Mouse (Mus musculus) right cerebral cortex, postnatal 4 days (tissue): Measurements from ENCODE around the gene Wdr53.
"Not testable (repeated sequence)": the region's sequence is repeated elsewhere in the genome, so short reads cannot be mapped to it uniquely, and the experiment has no call there.

Source experiments
- DNase-seq: peaks from one replicate; pipeline ENCODE4 v3.0.0-alpha.2; 2022

Wdr53 gene

DNA sequence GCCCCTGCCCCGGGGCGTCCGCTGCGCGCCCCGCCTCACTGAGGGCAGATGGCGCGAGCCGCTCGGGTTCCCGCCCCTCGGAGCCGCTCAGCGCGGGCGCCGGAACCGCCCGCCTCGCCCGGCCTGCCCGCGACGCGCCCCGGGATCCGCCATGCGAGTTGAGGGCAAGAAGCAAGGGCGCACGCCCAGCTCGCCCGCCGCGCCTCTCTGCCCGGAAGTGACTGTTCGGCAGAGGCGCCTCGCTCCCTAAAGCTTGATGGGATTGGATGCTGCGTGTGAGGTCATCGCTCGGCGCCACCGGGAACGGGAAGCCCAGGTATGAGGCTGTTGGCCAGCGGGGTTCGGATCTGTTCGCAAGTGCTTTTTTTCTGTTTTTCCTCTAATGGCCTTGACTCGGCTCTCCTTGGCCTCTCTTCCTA lies at the start of gene Wdr53, which contains the start of gene Fbxo45:
Gene Wdr53, plus strand, starts transcription at position 276 of the 419 bp plus-strand sequence.
Gene Fbxo45, minus strand, starts transcription at position 207 of the 419 bp plus-strand sequence.
- DNase-seq: peak; percentile 96

- DNase-seq: no peak
These were observed 46.6 kb upstream of the Wdr53 start for GRCm38 (mm10) chr16:32200256-32201003.

- no peak for DNase-seq
These were observed 46.1 kb upstream of the Wdr53 start for GRCm38 (mm10) chr16:32201004-32201325.

DNA sequence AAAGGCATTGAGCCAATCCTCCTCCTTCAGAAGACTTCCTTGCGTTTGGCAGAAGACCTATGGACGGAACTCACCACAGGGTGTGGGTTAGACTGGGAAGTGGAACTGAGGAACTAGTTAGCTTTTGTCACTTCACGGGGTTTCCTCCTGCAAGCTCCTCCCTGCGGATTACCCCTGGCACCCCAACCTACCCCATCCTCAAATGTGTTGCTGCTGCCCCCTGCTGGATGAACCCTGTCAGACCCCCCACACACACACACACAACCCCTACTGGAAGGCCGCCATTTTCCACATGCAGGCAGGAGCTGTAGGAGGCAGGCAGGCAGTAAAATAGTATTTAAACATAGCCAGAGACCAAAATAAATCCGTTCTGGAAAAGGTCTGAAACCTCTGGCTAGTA lies 44.3 kb upstream of the Wdr53 start:
- DNase-seq: peak; percentile 32

DNA sequence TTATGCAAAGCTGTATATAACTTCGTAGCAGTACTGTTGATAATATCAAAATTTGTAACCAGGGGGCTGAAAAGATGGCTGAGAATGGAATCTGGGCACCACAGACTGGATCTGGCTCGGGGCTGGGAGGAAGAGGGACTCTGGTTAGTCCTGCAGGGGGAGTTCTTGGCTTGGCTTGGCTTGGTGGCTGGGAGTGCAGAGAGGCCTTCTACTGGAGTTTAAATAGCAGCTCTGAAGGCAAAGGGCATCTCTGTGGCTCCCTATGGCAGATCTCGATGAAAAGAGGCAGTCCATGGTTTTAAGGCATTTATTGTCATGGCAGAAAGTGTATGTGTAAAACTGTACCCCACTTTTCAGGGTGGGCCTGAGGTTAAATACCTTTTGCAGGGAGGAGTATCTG lies 42.1 kb upstream of the Wdr53 start:
- DNase-seq: no peak

DNA sequence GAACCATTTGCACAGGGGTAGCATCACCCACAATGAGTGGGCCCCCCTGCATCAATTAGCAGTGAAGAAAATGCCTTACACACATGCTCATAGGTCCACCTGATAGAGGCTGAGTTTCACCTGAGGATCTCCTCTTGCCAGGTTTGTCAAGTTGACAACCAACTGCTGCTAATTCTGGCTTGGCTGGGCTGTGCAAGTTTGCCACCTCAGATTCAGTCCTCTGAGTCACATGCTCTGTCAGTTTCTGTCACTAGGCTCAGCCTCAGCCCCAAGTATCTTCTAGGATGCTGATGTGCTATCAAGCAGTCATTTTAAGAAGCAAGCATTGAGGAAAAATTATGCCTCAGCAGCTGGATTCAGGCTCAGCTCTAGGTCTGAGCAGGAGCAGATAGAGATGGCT lies 32.9 kb upstream of the Wdr53 start:
- DNase-seq: no peak

DNA sequence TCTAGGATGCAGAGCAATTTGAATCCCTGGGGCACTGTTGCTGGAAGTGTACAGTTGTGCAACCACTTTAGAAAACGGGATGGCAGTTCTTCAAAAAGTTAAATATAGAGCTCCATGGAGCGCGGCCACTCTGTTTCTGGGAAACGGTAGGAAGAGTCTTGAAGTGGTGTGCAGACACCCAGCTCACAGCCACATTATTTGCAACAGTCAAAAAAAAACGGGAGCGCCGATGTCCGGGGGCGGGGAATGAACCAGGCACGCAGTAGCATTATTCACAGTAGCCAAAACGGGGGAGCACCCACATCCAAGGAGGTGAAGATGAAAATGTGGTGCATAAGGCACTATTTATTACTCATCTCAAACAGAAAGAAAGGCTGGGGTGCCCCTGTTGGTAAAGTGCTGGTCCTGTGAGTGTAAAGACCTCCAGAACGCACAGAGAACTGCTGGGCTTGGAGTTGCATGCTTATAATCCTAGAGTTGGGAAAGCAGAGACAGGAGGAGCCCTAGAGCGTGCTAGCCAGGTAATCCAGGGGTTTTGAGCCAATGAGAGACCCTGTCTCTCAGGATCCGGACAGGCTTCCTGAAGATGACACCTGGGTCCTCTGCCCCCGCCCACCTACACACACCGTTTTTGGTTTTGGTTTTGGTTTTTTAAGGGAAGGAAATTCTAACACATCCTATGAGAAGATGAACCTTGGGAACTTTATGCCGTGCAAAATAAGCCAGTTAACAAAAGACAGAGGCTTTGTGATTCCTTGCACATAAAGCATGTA lies 32.0 kb upstream of the Wdr53 start:
- no peak for DNase-seq

DNA sequence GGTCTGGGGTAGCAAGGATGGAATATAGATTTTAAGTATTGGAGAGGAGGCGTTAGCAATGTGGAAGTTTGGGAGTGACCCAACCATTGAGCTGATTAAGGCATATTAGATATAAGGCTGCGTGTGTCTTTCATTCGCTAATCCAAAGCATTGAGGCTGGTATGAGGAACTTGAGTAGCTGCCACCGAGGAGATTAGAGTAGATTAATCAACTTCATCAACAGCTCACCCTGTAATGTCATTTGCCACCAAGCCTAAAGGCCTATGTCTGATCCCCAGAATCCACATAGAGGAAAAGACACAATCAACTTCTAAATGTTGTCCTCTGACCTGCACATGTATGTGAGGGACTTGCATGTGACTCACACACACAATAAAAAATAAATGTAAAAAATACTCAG lies 25.2 kb upstream of the Wdr53 start:
- no peak for DNase-seq

GRCm38 (mm10) chr16:32222399-32222798 lies 24.6 kb upstream of the Wdr53 start:
- no peak for DNase-seq

DNA sequence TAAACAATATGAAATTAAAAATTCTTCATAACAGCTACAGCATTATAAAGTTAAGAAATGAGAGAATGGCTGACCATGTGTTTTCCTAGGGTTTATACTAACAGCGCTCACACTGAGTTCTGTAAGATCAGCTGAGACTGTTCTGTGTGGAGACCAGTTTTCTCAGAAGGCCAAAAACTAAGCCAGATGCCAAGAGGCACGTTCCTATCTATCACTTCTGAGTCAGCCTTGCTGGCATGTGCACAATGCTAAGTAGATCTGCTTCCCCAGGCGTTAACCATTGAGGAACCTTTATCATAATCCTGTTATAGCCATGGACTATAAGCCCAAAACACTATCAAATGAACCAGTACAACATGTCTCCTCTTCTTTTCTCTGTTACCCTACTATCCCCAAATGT lies 15.0 kb upstream of the Wdr53 start:
- not testable (repeated sequence) for DNase-seq

DNA sequence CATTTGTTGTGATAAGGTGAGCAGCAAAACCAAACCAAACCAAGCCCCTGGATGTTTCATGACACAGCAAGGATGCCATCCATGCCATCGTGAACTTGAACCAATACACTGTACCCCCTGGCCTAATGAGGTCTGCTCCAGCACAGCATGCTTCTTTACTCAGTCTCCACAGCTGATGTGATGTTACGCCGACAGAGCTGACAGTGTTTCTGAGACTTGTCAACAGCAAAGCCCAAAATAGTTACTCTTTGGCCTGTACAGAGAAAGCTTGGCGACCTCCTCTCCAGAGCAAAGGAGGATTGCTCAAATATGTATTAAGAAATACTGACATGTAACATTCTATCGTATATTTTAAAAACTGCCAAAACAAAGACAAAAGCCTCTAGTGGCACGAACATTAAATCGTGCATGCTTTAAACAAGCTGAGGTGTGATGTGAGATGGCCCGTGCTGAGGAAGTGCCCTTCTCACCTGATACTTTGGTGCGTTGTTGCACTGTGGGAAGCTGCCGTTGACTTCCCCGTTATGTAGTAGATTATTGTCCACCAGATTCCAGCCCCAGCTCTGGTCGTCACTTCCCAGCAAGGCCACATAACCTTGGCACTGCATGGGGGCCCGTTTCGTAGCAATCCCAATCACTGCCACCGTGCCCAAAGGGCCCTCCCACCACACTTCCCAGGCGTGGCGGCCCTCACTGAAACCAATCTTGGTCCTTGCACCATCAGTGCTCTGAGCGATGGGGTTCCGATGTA lies 8.9 kb upstream of the Wdr53 start:
- DNase-seq: no peak

GRCm38 (mm10) chr16:32239428-32240312 lies 7.4 kb upstream of the Wdr53 start:
- DNase-seq: no peak

DNA sequence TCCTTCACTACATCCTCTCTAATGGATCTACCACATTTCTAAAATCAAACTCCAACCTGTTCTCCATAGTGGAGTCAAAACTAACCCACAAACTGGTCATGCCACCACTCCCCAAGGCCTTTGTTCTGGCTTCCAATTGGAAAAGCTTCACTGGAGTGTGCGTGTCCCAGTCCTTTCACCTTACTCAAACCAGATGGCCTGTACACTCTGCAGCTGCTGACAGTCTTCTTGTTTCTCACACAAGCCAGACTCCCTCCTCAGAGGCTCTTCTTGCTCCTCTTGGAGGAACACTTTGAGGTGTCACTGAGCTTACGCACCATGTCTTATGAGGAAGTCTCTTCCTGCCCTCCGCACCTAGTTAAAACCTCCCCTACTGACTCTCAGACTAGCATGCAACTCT lies 3.1 kb upstream of the Wdr53 start:
- DNase-seq: no peak

- DNase-seq: peak; percentile 44
These were observed 656 bp upstream of the Wdr53 start for GRCm38 (mm10) chr16:32246351-32246791.

DNA sequence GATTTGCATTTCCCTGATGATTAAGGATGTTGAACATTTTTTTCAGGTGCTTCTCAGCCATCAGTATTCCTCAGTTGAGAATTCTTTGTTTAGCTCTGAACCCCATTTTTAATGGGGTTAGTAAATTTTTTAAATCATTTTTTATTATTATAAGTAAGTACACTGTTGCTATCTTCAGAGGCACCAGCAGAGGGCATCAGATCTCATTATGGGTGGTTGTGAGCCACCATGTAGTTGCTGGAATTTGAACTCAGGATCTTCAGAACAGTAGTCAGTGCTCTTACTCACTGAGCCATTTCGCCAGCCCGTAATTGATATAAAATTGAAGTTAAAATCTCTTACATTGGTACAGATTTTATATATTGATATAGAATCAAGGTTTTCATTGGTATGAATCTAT lies 17.2 kb downstream of the Wdr53 start:
- not testable (repeated sequence) for DNase-seq

DNA sequence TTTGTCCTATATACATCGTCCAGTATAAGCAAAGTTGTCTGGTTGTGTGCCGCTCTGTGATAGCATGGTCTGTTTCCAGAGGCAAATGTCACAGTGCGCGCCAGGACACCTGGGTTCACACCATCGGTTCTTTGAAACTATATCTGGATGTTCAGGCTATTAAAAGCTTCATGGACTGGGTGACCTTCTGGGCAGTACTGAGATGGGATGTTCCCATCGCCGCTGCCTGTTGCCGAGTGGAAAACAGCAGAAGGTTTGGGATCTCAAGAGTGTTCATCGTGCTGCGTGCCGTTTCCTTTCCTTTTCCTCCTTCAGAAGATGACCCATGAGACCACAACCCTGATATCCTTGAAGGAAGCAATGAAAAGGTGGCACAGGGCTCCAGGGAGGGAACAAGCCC lies 24.3 kb downstream of the Wdr53 start, which contains the start of gene Smco1:
Gene Smco1, plus strand, starts transcription at position 178 of the 400 bp plus-strand sequence.
- no peak for DNase-seq

GRCm38 (mm10) chr16:32273338-32273737 lies 26.3 kb downstream of the Wdr53 start:
- peak; percentile 11 for DNase-seq

DNA sequence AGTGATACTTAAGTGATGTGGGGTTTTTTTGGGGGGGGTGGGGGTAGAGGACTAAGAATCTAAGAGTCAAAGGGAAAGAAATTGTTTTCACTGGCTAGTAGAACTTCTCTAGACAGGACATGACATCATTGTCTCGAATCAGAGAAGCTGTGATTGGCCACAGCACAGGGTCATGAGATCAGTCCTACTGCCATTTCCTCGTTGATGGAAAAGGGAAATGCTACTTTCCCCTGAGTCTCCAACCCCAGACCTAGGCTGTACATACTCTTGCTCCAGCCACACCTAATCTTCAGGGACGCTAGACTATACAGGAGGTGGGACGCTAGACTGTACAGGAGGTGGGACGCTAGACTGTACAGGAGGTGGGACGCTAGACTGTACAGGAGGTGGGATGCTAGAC lies 28.0 kb downstream of the Wdr53 start:
- no peak for DNase-seq

DNA sequence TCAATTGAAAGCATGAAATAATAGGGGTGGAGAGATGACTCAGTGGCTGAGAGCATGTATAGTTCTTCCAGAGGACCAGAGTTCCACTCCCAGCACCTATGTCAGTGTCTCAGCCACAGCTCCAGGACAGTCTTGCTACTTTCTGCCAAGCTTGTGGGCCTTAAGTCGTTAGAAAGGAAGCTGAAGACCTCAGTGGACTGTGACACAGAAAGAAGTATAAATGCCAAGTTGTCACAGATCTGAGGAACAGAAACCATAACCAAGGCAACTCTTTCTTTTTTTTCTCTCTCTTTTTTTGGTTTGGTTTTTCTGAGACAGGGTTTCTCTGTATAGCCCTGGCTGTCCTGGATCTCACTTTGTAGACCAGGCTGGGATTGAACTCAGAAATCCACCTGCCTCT lies 28.8 kb downstream of the Wdr53 start:
- DNase-seq: no peak

DNA sequence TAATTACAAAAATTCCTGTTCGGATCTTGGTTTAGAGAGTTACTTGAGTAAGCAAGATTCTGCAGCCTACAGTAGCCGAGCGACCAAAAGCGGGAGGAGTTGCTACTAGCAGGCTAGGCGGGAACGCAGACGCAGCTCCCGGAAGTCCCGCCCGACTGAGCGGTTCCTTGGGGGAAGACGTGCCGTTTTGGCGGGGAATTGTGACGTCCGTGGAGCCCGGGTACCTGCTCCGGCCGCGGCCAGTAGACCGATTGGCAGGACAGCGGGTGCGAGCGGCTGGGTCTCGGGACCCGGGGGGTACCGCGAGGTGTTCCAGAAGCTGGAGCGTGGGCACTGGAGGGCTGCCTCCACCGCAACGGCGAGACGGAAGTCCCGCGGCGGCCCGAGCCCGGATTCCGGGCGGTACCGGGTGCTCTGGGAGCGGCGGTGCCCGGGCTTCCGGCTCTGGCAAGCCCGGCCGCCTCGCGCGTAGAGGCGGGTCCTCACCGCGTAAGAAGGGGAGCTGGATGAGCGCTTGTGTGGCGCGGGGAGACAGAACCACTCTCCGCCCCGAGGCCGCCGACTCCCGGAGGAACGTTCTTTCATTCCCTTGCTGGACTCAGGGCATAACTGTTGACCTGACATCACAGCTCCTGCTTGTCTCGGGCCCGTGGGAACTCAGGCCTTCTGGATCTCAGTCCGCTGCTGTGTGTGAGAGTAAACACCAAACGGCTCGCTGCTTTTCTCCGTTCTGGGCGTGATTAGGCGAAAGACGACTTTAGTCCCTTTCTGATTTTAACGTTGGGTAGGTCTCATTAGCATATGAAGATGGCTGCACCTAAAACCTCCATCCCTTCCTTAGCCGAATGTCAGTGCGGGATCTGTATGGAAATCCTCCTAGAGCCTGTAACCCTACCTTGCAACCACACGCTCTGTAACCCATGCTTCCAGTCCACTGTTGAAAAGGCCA lies 30.6 kb downstream of the Wdr53 start, which contains the start of gene Rnf168:
Gene Rnf168, plus strand, starts transcription at position 152 of the 949 bp plus-strand sequence.
- peak; percentile 84 for DNase-seq

DNA sequence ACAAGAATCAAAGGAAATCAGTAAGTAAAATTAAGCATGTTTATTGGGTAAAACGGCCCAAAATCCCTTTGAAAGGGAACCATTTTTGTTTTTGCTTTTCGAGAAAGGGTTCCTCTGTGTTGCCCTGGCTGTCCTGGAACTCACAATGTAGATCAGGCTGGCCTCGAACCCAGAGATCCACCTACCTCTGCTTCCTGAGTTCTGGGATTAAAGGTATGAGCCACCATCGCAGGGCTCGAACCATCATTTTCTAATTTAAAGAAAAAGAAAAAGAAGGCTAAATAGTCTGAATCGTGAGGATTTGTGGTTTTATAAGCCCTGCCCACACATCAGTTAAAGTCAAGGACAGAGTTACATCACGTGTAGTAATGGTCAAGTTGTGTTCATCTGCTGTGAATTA lies 31.4 kb downstream of the Wdr53 start:
- DNase-seq: no peak
